Mouse (Mus musculus): ENCODE measurements around the gene Tyk2.

Gene Tyk2

DNA sequence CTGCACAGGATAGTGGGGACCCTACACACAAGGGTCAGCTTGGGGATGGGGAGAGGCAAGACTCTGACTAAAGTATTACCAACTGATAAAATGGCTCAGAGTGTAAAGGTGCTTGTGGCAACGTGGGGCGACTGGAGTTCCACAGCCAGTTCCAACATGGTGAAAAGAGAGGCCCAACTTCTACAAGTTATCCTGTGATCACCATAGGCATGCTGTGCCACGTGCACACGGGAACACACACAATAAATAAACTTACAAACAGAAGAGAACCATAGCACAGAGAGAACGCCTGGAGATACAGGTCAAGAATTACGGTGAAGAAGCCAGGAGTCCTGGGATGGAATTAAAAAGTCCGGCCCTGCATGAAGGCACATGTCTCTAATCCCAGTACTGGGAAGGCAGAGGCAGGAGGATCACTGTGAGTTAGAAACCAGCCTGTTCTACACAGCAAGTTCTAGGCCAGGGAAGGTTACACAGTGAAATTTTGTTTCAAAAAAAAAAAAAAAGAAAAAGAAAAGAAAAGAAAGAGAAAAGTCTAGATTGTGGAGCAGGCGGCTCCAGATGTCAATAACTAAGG is 18.1 kb upstream of the Tyk2 start:
- no peak for DNase-seq

DNA sequence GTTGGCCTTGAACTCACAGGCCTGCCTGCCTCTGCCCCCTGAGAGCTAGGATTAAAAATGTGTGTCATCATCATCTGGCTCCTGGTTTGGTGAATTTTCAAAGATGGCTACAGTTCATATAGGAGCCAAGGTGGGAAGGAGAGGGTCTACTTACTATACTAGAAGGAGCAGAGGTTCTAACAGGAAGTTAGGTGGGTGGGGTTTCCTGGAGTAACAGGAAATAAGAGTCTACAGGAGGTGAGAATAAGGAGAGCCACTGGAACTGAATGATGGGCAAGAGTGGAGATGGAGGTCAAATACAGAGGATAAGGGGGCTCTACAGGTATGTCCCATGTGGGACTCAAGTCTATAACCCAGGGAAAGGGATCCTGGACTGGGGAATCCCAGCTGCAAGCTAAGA is 17.4 kb upstream of the Tyk2 start:
- no peak for DNase-seq

DNA sequence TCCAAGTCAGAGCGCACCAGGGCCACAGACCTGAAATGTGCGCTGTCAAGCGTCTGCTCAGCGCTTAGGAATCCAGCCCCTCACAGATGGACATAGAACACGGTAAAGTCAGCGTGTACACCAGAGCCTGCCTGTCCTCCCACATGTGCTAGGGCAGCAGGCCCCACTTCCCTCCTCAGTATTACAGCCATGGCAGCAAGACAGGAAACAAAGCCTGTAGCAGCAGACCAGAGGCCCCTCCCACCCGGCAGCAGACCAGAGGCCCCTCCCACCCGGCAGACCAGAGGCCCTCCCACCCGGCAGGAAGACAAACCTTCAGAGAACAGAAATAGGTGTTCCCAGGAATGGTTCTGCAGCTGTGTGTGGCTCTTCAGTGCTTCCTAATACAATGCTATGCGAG is 15.7 kb upstream of the Tyk2 start:
- DNase-seq, result no peak

DNA sequence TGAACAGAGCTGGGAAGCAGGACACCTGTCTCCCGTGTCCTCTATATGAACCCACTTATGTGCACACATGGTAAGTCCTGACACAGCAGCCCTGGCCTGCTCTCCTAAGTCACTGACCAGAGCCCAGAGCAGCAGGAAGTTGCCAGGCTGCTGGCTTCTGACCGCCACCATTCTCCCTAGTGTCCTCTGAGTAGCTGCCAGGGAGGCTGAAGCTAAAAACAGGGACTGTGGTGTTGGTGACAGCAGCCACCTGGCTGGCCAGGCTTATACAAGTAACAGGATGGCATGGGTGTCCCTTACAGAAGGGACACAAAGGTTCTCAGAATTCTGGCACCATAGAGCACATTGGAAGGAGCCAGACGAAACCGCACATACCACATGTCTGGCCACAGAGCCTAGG is 14.4 kb upstream of the Tyk2 start:
- DNase-seq, result no peak

DNA sequence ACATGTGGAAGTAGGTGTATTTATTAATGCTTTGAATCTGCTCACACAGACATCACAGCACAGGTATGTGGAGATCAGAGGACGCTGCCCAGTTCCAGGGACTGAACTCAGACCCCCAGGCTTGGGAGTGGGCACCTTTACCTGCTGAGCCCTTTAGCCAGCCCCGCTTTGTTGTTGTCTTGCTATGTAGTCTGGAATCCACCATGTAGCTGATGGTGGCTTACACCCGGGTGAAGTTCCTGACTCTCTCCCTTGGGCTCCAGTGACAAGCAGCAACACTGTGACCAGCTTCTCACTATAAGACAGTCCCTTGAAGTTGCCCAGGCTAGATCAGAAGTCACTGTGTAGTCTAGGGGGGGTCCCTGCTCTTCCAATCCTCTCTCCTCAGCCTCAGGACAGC is 13.3 kb upstream of the Tyk2 start:
- DNase-seq, result no peak

DNA sequence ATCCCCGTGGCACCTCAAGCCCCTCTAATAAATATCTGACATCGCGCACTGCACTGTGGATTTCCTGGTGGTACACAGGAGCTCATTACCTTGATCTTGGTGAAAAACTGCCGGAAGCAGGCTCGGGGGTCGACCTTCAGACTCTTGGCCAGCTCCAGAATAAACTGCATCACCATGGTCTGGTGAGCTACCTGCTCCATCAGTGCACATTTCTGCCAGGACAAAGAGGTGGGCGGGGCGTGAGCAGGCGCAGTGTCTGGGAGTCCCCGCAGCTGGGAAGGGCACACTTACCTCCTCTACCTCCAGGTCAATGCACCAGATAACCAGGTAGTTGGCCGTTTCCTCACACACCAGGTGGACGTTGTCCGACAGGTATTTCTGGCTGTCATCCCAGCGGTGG is 10.9 kb upstream of the Tyk2 start:
- no peak for DNase-seq

DNA sequence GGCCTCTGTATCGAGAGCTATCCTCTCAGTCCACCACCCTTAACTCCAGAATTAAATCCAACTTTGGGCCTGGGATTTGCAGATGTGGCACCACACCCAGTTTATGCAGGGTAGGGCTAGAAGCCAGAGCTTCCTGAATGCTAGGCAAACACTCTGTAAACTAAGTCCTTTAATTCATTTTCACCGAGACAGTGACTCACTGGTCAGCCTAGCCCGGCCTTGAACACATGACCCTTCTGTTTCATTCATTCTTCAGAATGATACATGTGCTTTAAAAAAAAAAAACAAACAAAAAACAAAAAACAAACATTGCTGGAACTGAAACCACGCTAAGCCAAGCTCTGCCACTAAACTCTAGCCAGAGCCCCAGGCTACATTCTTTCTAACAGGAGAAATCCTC is 7.3 kb upstream of the Tyk2 start:
- no peak for DNase-seq

DNA sequence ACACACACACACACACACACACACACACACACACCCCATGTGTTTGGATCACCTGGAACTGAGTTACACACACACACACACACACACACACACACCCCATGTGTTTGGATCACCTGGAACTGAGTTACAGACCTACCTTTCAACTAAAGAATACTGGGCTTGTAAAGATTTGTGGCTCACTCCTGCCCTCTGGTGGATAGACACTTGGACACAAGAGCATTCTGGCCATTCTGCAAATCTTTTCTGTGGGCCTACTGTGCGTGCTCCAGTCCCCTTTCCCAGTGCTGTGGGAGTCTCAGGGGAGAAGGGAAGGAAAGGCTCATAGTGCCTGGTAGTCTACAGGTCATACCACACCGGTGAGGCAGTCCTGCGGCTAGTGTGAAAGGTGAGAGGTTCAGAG is 6.2 kb upstream of the Tyk2 start:
- peak; percentile 42 for DNase-seq

DNA sequence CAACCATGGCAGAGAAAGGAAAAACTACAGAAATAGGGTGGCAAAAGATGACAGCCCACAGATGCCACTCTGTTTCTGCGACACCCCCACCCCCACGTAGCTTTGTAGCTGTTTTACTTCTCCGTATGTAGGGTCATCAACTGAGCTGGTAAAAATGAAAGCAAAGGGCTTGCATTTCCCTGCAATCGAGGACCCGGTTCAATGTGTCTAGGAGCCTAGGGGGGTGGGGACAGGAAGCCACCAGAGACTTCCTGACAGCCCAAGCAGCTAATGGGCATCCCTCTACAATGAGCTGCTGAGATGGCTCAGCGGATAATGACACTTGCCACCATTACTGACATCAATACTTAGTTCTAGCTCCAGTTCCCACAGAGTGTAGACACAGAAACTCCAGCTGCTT is 5.4 kb upstream of the Tyk2 start:
- no peak for DNase-seq

DNA sequence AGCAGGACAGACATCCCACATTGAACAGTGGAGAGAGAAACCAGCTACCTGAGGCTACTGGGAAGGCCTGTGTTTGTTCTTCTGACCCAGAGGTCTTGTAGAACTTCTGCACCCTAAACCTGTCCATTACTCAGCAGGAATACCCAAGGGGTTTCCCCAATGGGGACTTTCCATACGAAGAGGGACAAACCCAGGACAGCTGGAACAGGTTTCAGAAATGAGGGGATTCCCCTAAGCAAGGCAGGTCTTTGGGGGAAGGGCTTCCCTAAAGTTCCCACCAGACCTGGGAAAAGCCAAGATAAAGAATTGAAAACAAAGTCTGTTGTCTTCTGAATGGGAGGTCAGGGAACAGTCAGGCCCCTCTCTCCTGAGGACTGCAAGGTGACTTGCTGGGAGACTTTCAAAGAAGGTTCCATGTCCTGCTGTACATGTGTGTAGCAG is 4.9 kb upstream of the Tyk2 start:
- no peak for DNase-seq

DNA sequence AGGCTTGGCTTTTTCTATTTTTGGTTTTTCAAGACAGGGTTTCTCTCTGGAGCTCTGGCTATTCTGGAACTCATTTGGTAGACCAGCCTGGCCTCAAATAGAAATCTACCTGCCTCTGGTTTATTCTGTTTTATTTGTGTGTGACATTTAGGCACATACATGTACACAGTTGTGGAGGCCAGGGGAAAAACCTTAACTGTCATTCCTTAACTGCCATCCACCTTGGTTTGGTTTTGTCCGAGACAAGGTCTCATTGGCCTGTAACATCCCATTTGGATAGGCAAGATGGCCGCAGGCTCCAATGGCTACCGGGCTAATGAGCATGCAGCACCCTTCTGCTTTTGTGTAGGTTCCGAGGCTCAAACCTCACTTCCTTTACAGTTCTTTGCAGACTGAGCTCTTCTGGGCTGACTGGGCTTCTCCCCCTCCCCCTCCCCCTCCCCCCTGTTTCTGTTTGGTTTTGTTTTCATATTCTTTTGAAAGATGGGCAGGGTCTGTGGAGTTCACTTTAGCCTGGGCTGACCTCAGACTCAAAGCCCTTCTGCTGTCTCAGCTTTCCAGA is 4.4 kb upstream of the Tyk2 start:
- DNase-seq, result no peak

DNA sequence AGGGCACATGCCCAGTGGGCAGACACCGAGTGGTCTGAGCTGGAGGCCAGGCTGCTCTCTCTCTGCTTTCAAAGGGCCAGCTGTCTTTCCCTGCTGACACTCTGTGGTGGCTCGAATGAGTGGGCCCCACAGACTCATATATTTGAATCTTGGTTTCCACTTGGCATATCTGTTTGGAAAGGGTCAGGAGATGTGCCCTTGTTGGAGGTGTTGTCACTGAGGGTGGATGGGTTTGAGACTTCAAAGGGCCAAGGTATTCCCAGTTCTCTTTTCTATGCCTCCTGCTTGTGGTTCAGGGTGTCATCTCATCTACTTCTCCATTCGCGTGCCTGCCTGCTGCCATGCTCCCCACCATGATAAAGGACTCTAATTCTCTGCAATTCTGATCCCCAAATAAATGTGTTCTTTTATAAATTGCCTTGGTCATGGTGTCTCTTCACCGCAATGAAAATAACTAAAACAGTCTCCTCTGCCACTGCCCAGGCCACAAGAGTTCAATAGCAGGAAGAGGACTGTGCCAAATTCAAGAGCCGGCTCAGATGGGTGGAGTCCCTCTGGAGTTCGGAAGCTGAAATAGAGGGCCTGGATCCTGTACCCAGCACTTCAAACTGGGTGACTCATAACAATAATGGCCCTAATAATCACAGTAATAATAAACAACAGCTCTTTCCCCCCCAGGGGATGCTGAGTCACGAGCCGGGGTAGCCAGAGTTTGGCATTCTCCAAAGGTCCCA is 3.7 kb upstream of the Tyk2 start:
- no peak for DNase-seq

DNA sequence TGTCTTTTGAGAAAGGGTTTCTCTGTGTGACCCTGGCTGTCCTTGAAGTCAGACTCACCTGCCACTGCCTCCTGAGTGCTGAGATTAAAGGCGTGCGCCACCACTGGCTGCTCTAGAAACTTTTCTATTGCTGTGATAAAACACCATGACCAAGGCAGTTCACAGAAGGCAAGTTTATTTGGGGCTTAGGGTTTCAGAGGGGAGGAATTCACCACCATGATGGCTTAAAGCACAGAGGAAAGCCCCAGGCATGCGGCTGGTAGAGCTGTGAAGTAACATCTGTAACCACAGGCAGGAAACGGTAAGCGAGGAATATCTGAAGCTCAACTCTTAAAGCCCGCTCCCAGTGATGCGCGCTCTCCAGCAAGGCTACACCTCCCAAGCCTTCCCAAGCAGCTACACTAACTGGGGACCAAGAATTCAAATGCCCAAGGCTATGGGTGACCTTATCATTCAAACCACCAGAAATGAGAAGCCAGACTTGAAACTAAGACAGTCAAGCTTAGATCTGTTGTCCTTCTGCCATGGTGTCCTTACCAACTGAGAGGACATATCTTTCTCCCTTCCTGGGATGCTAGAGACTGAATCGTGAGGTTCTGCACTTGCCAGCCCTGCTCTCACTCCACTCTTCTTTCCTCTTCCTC is 2.1 kb upstream of the Tyk2 start:
- no peak for DNase-seq

DNA sequence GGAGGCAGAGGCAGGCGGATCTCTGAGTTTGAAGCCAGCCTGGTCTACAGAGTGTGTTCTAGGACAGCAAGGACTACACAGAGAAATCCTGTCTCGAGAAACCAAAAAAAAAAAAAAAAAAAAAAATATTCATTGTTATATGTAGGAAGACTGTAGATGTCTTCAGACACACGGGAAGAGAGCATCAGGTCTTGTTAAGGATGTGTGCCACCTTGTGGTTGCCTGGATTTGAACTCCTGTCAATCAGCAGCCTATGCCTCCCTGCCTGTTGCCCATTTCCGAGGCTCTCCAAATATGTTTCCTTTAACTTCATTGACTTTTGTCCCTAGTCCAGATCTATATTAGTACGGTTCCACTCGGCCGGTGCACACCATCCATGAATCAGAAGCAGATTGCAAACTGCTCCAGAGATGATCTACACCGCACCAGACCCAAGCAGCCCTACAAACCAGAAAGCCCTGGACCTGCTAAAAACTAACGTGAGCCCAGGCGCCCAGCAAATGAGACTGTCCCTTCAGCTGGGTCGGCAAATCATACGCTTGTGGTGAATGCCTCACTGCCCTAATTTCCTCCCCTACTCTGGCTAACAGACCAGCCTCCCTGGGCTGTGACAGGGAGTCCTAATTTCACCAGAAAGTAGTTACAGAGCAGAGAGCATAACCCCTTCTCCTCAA is 1.2 kb upstream of the Tyk2 start:
- no peak for DNase-seq

DNA sequence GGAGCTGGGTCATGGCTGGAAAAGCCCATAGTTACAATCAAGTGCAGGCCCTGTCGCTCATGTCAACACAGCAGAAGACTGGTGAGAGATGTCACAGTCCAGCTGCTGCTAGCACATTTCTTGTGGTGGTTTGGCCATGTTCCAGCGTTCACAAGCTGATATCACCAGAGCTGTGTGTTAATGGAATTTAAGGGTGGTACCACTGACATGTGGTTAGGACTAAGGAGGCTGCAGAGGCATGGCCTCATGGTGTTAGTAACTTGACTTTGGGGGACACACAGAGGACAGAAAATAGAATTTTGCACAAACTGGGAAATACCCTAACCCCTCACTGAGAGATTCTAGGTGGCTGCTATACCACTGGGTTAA is 4.8 kb downstream of the Tyk2 start:
- DNase-seq, result no peak

DNA sequence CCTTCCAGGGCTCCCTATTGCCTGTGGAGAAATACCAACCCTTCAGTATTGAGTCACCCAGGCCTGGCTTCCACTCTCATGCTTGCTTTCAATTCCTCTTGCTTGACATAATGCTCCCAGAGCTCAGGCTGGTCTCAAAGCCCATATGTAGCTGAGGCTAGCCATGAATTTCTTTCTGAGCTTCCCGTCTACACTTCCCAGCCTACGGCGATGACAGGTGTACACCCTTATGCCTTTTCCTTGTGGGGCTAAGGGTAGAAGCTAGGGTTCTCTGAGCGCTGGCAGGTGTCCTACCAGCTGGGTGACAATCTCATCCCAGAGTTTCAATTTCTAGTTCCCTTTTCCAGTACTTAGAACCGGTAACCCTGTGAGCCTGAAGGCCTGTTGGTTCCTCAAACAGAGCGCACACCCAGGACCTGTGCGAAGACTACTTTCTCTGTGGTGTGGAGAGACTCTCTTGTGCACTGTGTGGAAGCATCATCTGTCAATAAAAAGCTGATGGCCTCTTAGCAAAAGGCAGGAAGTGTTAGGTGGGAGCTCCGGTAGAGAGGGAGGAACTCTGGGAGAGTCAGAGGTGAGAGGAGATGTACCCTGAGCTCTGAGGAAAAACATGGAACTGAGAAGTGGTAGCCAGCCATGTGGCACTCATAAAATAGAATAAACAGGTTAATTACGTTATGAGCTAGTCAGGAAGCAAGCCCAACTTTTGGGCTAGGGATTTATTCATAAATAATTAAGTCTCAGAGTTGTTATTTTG is 5.4 kb downstream of the Tyk2 start:
- DNase-seq, result no peak

DNA sequence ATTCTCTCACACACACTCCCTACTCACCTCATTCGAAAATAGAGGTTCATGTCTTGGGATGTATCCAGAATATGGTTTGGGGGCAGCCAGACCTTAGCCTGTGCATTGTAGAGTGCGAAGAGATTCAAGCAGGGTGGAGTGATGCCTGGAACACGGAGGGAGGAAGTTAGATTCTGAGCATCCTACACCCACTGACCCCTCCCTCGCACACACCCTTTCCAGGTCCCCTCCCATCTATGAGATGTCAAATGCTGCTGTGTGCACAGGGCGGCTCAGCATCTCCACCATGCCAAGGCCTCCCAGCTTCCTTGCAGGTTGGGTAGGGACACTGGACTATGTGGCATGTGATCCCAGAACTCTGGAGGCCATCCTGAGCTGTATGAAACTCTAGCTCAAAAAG is 6.2 kb downstream of the Tyk2 start:
- no peak for DNase-seq

DNA sequence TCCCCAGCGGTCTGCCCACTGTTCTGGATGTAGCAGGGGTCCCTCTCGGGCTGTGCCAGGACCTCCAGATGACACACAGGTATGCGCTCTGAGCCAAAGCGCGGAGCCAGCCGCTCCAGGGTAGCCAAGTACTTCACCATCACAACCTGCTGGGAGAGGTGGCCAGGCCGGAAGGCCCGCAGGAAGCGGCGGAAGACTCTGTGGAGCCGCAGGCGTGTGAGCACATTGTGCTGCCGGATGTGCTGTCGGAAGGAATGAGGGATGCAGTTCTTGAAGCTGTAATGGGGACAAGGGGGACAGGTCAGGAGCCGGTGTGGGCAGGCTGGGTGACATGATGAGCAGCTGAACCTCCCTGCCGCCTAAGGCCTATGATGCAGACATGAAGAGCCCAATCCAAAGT is 9.6 kb downstream of the Tyk2 start:
- no peak for DNase-seq

DNA sequence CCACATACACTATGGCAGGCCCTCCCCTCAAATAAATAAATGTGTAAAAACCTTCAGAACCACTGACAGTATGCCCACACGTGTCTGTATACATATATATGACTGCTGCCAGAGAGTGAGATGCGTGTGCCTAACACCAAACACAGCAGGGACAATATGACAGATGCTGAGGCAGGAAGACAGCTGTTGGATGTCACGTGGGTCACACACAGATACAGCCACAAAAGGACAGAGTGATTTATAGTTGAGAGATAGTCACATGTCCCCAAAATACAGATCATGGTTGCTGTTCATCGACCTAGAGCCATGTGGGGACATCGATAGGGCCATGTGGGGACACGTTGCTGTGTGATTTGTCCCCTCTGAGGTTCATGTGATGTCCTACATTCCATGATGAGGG is 14.0 kb downstream of the Tyk2 start:
- no peak for DNase-seq

DNA sequence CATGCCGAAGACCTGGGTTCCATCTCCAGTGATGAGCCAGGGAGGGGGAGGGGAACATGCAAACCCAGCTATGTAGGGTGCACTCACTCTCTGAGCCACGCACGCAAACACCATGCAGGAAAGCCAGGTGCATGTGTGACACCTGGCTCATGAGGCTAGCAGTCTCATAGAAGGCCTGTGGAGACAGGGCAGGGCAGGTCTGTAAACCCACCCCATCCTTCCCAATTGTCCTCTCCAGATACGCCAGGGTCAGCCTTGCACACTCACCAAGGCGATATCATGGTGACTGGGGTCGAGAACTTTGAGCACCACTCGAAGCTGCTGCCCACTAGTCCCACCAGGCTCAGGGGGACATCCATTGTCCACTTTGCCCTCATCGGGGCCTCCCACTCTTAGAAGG is 15.9 kb downstream of the Tyk2 start:
- no peak for DNase-seq

DNA sequence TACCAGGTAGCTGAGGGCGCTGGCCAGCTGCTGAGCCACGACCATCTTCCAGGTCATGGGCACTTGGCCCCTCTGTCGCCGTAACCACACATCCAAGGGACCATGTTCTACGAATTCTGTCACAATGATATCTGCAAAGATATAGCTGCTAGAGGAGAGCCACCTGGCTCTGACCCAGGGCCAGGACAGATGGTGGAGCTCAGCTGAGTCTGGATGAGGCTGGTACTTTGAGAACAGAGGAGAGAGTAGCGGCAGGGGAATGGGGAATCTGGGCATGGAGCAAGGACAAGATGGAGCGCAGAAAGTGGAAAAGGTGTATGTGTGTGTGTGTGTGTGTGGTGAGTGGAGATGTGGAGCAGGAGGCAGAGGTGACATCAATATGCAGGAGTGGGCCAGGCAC is 16.9 kb downstream of the Tyk2 start:
- no peak for DNase-seq

DNA sequence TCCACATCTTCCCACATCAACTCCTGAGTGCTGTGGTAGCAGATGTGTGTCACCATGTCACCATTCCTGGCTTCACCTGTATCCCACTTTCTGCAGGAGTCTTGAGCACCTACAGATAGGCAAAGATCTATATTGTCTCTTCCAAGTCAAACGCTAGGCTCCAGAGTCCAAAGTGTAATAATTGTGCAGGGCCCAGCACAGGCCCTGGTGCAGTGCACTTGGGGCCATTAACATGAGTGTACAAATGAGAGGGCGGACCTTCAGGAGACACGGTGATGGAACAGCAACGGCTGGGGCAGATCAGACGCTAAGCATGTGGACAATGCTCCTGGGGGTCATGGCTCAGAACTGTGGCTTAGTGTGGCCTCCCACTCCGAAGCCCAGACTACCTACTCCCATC is 17.3 kb downstream of the Tyk2 start:
- no peak for DNase-seq

DNA sequence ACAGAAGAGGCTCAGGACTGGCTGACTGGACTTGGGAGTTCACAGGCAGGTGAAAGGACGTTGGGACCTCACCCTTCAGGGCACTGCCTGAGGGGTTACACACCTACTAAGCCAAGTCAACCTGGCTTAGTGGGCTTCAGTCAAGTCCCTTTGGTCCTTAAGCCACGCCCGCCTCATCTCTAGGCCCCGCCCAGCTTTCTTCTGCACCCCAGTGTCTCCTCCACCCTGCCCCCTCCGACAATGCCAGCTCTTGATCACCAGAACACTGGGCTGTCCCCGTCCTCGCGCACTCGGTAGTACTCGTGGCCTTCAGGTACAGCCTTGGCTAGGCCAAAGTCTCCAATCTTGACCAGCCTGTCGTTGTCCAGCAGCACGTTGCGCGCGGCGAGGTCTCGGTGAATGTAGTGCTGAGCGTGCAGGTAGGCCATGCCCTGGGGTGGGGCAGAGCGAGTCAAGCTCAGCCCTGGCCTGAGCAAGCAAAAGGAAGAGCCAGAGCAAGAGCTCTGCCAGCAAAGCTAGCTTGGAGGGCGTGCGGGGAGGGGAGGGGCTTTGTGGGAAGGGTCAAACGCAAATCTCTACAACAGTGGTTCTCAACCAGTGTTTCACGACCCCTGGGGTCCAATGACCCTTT is 23.3 kb downstream of the Tyk2 start:
- no peak for DNase-seq
